In the genomic region with DNA sequence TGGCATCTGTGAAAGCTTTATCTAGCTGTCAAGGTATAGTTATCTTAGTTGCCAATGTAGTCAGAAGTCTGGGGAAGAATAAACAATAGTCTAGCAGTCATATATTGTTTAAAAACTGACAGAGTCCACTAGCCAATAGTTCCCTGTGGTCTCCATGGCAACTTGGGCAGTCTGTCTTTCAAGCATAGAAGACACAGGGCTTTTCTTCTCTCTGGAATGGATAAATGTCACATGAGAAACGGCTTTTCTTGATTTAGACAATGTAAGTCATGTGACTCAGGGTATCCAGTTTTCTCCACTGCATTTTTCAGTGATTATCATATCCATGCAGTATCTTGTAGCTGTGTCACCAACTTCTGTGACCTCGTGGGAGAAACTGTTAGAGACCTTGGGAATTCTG, we compare ENCODE assay signal across 32 mouse cellular contexts. TPM values are rescaled to one million over a fixed set of nuclear protein-coding genes. Genes with fewer than 3 reads are reported as not detected.
DNase-seq lines count a peak whose midpoint lies in the region; ATAC-seq and TF ChIP-seq lines count a peak whose summit lies in the region.
"Had no signal": no experiment of that assay in that cellular context is flagged by ENCODE, and none has a peak within 500 bp of the region (broad histone marks: within the 10 kb centered on the region; RNA-seq: fewer than 3 reads in every experiment).

No protein-coding gene starts in this region.

- no peaks in the 10 kb centered on the region for H3K27me3 ChIP-seq in heart, embryonic 11.5 days (ENCODE audit: control insufficient read depth, insufficient read depth, low read length)
- no peaks in the 10 kb centered on the region for H3K27me3 ChIP-seq in liver, embryonic 11.5 days (replicated peaks; ENCODE audit: control insufficient read depth, insufficient read depth, low read length)
- H3K27me3 ChIP-seq: embryonic facial prominence, embryonic 12.5 days; heart, embryonic 15.5 days; hindbrain, embryonic 15.5 days; limb, embryonic 12.5 days; liver, embryonic 12.5 days; megakaryocyte, embryonic 14.5 days had no signal

- H3K4me3 ChIP-seq in heart, embryonic 11.5 days (ENCODE audit: low read depth, low read length): no peak overlapping the region
- no peak overlapping the region for H3K4me3 ChIP-seq in liver, embryonic 11.5 days (ENCODE audit: low read depth, low read length)
- no peak overlapping the region for H3K4me3 ChIP-seq in ES-E14 (ENCODE audit: insufficient read depth in 1 of 2, low read depth in 1 of 2, low read length in 2 of 2, poor library complexity in 1 of 2, severe bottlenecking in 1 of 2)
- H3K4me3 ChIP-seq: embryonic facial prominence, embryonic 12.5 days; heart, embryonic 15.5 days; hindbrain, embryonic 15.5 days; limb, embryonic 12.5 days; liver, embryonic 12.5 days had no signal

- H3K36me3 ChIP-seq in heart, embryonic 11.5 days (ENCODE audit: control insufficient read depth, insufficient read depth, low read length): peaks cover 4% of the 10 kb centered on the region
- H3K36me3 ChIP-seq in liver, embryonic 11.5 days (ENCODE audit: control insufficient read depth, insufficient read depth, low read length): peaks cover 13% of the 10 kb centered on the region; the same call in 1 of the 2 replicates
- peaks cover 8% of the 10 kb centered on the region; the same call in 1 of the 2 replicates for H3K36me3 ChIP-seq in ES-E14 (ENCODE audit: control insufficient read depth, insufficient read depth, low read length, poor library complexity, severe bottlenecking)
- H3K36me3 ChIP-seq: limb, embryonic 12.5 days had no signal

- no peak for ATAC-seq in heart, embryonic 11.5 days (replicated peaks; ENCODE audit: insufficient number of reproducible peaks, low FRiP score, low TSS enrichment)
- 0 out of 2 replicates have a peak, but pooled peaks have one; percentile 4 for ATAC-seq in liver, embryonic 11.5 days (replicated peaks; ENCODE audit: low FRiP score)
- ATAC-seq: liver, postnatal 0 days had no signal

- H3K27ac ChIP-seq in heart, embryonic 11.5 days (ENCODE audit: low read depth, low read length): no peak overlapping the region
- no peak overlapping the region for H3K27ac ChIP-seq in liver, embryonic 11.5 days (ENCODE audit: low read depth, low read length)
- H3K27ac ChIP-seq in ES-E14 (ENCODE audit: insufficient read depth, low read depth, low read length, poor library complexity, severe bottlenecking): no peak overlapping the region
- H3K27ac ChIP-seq: embryonic facial prominence, embryonic 12.5 days; heart, embryonic 15.5 days; hindbrain, embryonic 15.5 days; limb, embryonic 12.5 days; liver, embryonic 12.5 days had no signal

- 66% methylated on average over 2 of the region's 2 CpGs for WGBS in heart, embryonic 11.5 days (ENCODE audit: insufficient replicate concordance)
- 71% methylated on average over 2 of the region's 2 CpGs for WGBS in liver, embryonic 11.5 days

- H3K4me1 ChIP-seq in heart, embryonic 11.5 days (ENCODE audit: control insufficient read depth, insufficient read depth, low read length): no peaks in the 10 kb centered on the region
- no peaks in the 10 kb centered on the region for H3K4me1 ChIP-seq in liver, embryonic 11.5 days (replicated peaks; ENCODE audit: control insufficient read depth, insufficient read depth, low read length)
- peaks cover 1 to 15% of the 10 kb centered on the region in 2 experiments; a peak in 2 of 4 replicates for H3K4me1 ChIP-seq in ES-E14 (ENCODE audit: control insufficient read depth in 2 of 2, insufficient read depth in 2 of 2, low read length in 2 of 2, poor library complexity in 1 of 2)
- H3K4me1 ChIP-seq: embryonic facial prominence, embryonic 12.5 days; heart, embryonic 15.5 days; hindbrain, embryonic 15.5 days; limb, embryonic 12.5 days; liver, embryonic 12.5 days; megakaryocyte, embryonic 14.5 days had no signal

- peaks cover 48% of the 10 kb centered on the region for H3K9me3 ChIP-seq in heart, embryonic 11.5 days (replicated peaks; ENCODE audit: control insufficient read depth, low read length)
- H3K9me3 ChIP-seq in liver, embryonic 11.5 days (ENCODE audit: control insufficient read depth, low read length): peaks cover 38% of the 10 kb centered on the region
- no peaks in the 10 kb centered on the region for H3K9me3 ChIP-seq in ES-E14 (ENCODE audit: control insufficient read depth, insufficient read depth, low read depth, low read length)

- DNase-seq in heart, adult 11 months: peak; percentile 52
- DNase-seq in liver, embryonic 11.5 days (ENCODE audit: low spot score): peak; percentile 23
- DNase-seq in liver: no peak
- peak; percentile 16 for DNase-seq in 3T3-L1 (ENCODE audit: low read depth, low spot score)
- DNase-seq in ES-E14 (ENCODE audit: low read depth, low spot score): no peak
- no peak for DNase-seq in urinary bladder, postnatal 10 days (ENCODE audit: low spot score)
- no peak for DNase-seq in adrenal gland, adult (ENCODE audit: inconsistent age in 2 of 2, low spot score in 1 of 2)
- DNase-seq: adrenal gland, postnatal 14 days; B cell, adult 2 months; cerebellum, adult 11 months; cerebellum, adult 9-10 months; cerebellum, postnatal 36 days; gastrocnemius, postnatal 25 days; kidney, adult 8-10 months; kidney, postnatal 14 days; layer of hippocampus, adult 9-11 months; liver, postnatal 0 days; lung, postnatal 4 days; retina, postnatal 1 day; right cerebral cortex, postnatal 14 days; thymus, postnatal 4 days had no signal

- H3K4me2 ChIP-seq in heart, embryonic 11.5 days: no peak overlapping the region
- H3K4me2 ChIP-seq in liver, embryonic 11.5 days: no peak overlapping the region
- H3K4me2 ChIP-seq: embryonic facial prominence, embryonic 12.5 days; heart, embryonic 15.5 days; hindbrain, embryonic 15.5 days; limb, embryonic 12.5 days; liver, embryonic 12.5 days had no signal

- in situ Hi-C loops in ES-E14 (cut with MboI; ENCODE audit: low sequenced_read_pairs in 2 of 2, unreplicated experiment in 2 of 2): no loop called here

- H3K9ac ChIP-seq in heart, embryonic 11.5 days (ENCODE audit: low read depth, low read length): no peak overlapping the region
- H3K9ac ChIP-seq in liver, embryonic 11.5 days (ENCODE audit: low read depth, low read length): no peak overlapping the region
- no peak overlapping the region for H3K9ac ChIP-seq in ES-E14 (ENCODE audit: insufficient read depth, low read depth, low read length, poor library complexity, severe bottlenecking)
- H3K9ac ChIP-seq: embryonic facial prominence, embryonic 12.5 days; heart, embryonic 15.5 days; hindbrain, embryonic 15.5 days; limb, embryonic 12.5 days; liver, embryonic 12.5 days; liver, postnatal 0 days had no signal

TF ChIP-seq in ES-E14, 5 proteins besides CTCF, POLR2A, EP300 and RAD21:
- TF ChIP-seq CHD2 (IDR thresholded peaks at IDR 0.05; ENCODE audit: low read depth, low read length) (0 out of 2 replicates have a peak, but pooled peaks have one; percentile 1), ZNF384 (IDR thresholded peaks at IDR 0.05; ENCODE audit: low read depth, low read length) (no peak)

RNA-seq across cellular contexts. Expression of a gene that starts 8.3 kb away (rescaled TPM):
- polyA plus RNA-seq in heart, embryonic 11.5 days (2014; fragmentation: Nextera tagmentation; extraction: Ambion mirVana): 4.5 and 6.0 TPM in 2 replicates
- 9.0 and 9.4 TPM in 2 replicates for polyA plus RNA-seq in liver, embryonic 11.5 days (2014; fragmentation: Nextera tagmentation; extraction: Ambion mirVana)
- 51.3 and 57.6 TPM in 2 replicates for total RNA-seq in ES-E14 (2012; rRNA removed)

RNA-seq across cellular contexts. Expression of a gene that starts 44.7 kb away (rescaled TPM):
- 0.14 TPM in 1 of 2 replicates, not detected in the other for polyA plus RNA-seq in heart, embryonic 11.5 days (2014; fragmentation: Nextera tagmentation; extraction: Ambion mirVana)
- polyA plus RNA-seq in liver, embryonic 11.5 days (2014; fragmentation: Nextera tagmentation; extraction: Ambion mirVana): 0.21 and 0.31 TPM in 2 replicates
- total RNA-seq in ES-E14 (2012; rRNA removed): 136 and 150 TPM in 2 replicates
- polyA plus RNA-seq: G1E; intestine, embryonic 16.5 days; liver, postnatal 0 days; lung, postnatal 0 days; small intestine, adult 2 months had no signal

Comparison
In these comparisons a context has a peak if more than half of its experiments do, and no peak if none do; other contexts are left out.
1. DNase-seq: peak in heart, adult 11 months (single experiment), liver, embryonic 11.5 days (single experiment) and 3T3-L1 (single experiment); none in liver (single experiment), ES-E14 (single experiment), urinary bladder, postnatal 10 days (single experiment) and adrenal gland, adult (0 of 2).